8 mouse cellular contexts compared by ENCODE assay signal in genomic region chr12:71014845-71015362, GRCm38 (mm10). TPM values are rescaled to one million over a fixed set of nuclear protein-coding genes. Genes with fewer than 3 reads are reported as not detected.
A peak's percentile ranks its signal among the peaks of the same experiment; 100 is the strongest.
DNase-seq lines count a peak whose midpoint lies in the region; ATAC-seq and TF ChIP-seq lines count a peak whose summit lies in the region.

No protein-coding gene starts in this region.

- H3K9ac ChIP-seq in hindbrain, embryonic 14.5 days: peak overlapping the region; percentile 73
- peak overlapping the region; percentile 86 for H3K9ac ChIP-seq in lung, postnatal 0 days (replicated peaks; ENCODE audit: low read depth)

- no peak; the same call in 1 of the 2 replicates for ATAC-seq in hindbrain, embryonic 14.5 days (ENCODE audit: low FRiP score)
- ATAC-seq in lung, postnatal 0 days: peak; percentile 66

- TF ChIP-seq EP300 in lung, postnatal 0 days (IDR thresholded peaks at IDR 0.05): no peak

- H3K9me3 ChIP-seq in heart, embryonic 10.5 days: no peaks in the 10 kb centered on the region
- H3K9me3 ChIP-seq in hindbrain, embryonic 14.5 days (ENCODE audit: control insufficient read depth, low read length): no peaks in the 10 kb centered on the region
- no peaks in the 10 kb centered on the region for H3K9me3 ChIP-seq in lung, postnatal 0 days (ENCODE audit: low read length)

- no peaks in the 10 kb centered on the region for H3K27me3 ChIP-seq in heart, embryonic 10.5 days (ENCODE audit: insufficient read depth, poor library complexity, severe bottlenecking)
- H3K27me3 ChIP-seq in hindbrain, embryonic 14.5 days (ENCODE audit: control insufficient read depth, insufficient read depth, low read length): no peaks in the 10 kb centered on the region
- no peaks in the 10 kb centered on the region for H3K27me3 ChIP-seq in lung, postnatal 0 days (replicated peaks; ENCODE audit: insufficient read depth, low read length)

- TF ChIP-seq POLR2A in bone marrow macrophage, adult 2 months (IDR thresholded peaks at IDR 0.05; ENCODE audit: borderline replicate concordance, low read depth, low read length): no peak

- peak overlapping the region; percentile 98 for H3K27ac ChIP-seq in heart, embryonic 10.5 days
- peak overlapping the region; percentile 96 for H3K27ac ChIP-seq in bone marrow macrophage, adult 2 months (ENCODE audit: insufficient read depth, low read depth, low read length)
- H3K27ac ChIP-seq in hindbrain, embryonic 14.5 days: peak overlapping the region; percentile 96
- peak overlapping the region; percentile 99 for H3K27ac ChIP-seq in lung, postnatal 0 days (ENCODE audit: low read length)

- peaks cover 31% of the 10 kb centered on the region for H3K36me3 ChIP-seq in heart, embryonic 10.5 days
- peaks cover 39% of the 10 kb centered on the region for H3K36me3 ChIP-seq in hindbrain, embryonic 14.5 days (replicated peaks; ENCODE audit: control insufficient read depth, insufficient read depth)
- peaks cover 8% of the 10 kb centered on the region; the same call in 1 of the 2 replicates for H3K36me3 ChIP-seq in lung, postnatal 0 days (ENCODE audit: insufficient read depth, low read length)

- peak overlapping the region; percentile 72 for H3K4me2 ChIP-seq in hindbrain, embryonic 14.5 days (replicated peaks)
- peak overlapping the region; percentile 63 for H3K4me2 ChIP-seq in lung, postnatal 0 days (replicated peaks; ENCODE audit: low read depth, low read length)

- WGBS in heart, embryonic 10.5 days: under 1% methylated on average over 32 of the region's 32 CpGs
- 1% methylated on average over 31 of the region's 32 CpGs for WGBS in hindbrain, embryonic 14.5 days
- WGBS in lung, postnatal 0 days: under 1% methylated on average over 23 of the region's 32 CpGs

- H3K4me1 ChIP-seq in heart, embryonic 10.5 days: peaks cover 23% of the 10 kb centered on the region; the same call in 1 of the 2 replicates
- peaks cover 12% of the 10 kb centered on the region for H3K4me1 ChIP-seq in bone marrow macrophage, adult 2 months (ENCODE audit: control insufficient read depth, insufficient read depth, low read length)
- H3K4me1 ChIP-seq in hindbrain, embryonic 14.5 days (replicated peaks; ENCODE audit: control insufficient read depth, insufficient read depth, low read length): peaks cover 31% of the 10 kb centered on the region
- H3K4me1 ChIP-seq in lung, postnatal 0 days (ENCODE audit: insufficient read depth, low read depth, low read length): peaks cover 4% of the 10 kb centered on the region

- peak overlapping the region; percentile 98 for H3K4me3 ChIP-seq in heart, embryonic 10.5 days
- H3K4me3 ChIP-seq in bone marrow macrophage, adult 2 months (ENCODE audit: insufficient read depth, low read length): peak overlapping the region; percentile 90
- peak overlapping the region; percentile 79 for H3K4me3 ChIP-seq in hindbrain, embryonic 14.5 days (replicated peaks; ENCODE audit: low read length)
- H3K4me3 ChIP-seq in lung, postnatal 0 days (ENCODE audit: low read depth, low read length): peak overlapping the region; percentile 89

- peak; percentile 77 for DNase-seq in heart, embryonic 10.5 days (ENCODE audit: low spot score)
- DNase-seq in heart, adult 11 months: no peak
- peak; percentile 45 for DNase-seq in 3T3-L1 (ENCODE audit: low read depth, low spot score)
- peak; percentile 36 for DNase-seq in hindbrain, embryonic 14.5 days (ENCODE audit: low spot score)
- peak; percentile 65 for DNase-seq in lung, postnatal 0 days (ENCODE audit: low spot score)
- no peak for DNase-seq in cerebellum, adult 11-12 months
- no peak for DNase-seq in retina, postnatal 1 day

- TF ChIP-seq CTCF in bone marrow macrophage, adult 2 months (IDR thresholded peaks at IDR 0.05; ENCODE audit: low read depth, low read length): 0 out of 2 replicates have a peak, but pooled peaks have one; percentile 9
- TF ChIP-seq CTCF in lung, postnatal 0 days (IDR thresholded peaks at IDR 0.05): no peak

RNA-seq across cellular contexts. Expression of gene Arid4a, which starts 0.9 kb away (rescaled TPM):
- 24.1 and 26.9 TPM in 2 replicates for polyA plus RNA-seq in heart, embryonic 10.5 days (2016; fragmentation: Nextera tagmentation; extraction: Ambion mirVana)
- polyA plus RNA-seq in bone marrow macrophage, adult 2 months (2012; ENCODE audit: insufficient read depth, insufficient read length, missing spikeins): 68.0 and 78.1 TPM in 2 replicates
- 36.9 and 39.1 TPM in 2 replicates for polyA plus RNA-seq in hindbrain, embryonic 14.5 days (2014; fragmentation: Nextera tagmentation; extraction: Ambion mirVana)
- 42.9 and 45.1 TPM in 2 replicates for polyA plus RNA-seq in lung, postnatal 0 days (2015; fragmentation: Nextera tagmentation; extraction: Ambion mirVana)

RNA-seq across cellular contexts. Expression of gene Psma3, which starts 40.5 kb away (rescaled TPM):
- polyA plus RNA-seq in heart, embryonic 10.5 days (2016; fragmentation: Nextera tagmentation; extraction: Ambion mirVana): 513 and 568 TPM in 2 replicates
- polyA plus RNA-seq in bone marrow macrophage, adult 2 months (2012; ENCODE audit: insufficient read depth, insufficient read length, missing spikeins): 153 and 169 TPM in 2 replicates
- 488 and 564 TPM in 2 replicates for polyA plus RNA-seq in hindbrain, embryonic 14.5 days (2014; fragmentation: Nextera tagmentation; extraction: Ambion mirVana)
- 375 and 418 TPM in 2 replicates for polyA plus RNA-seq in lung, postnatal 0 days (2015; fragmentation: Nextera tagmentation; extraction: Ambion mirVana)

Comparison
In these comparisons a context has a peak if more than half of its experiments do, and no peak if none do; other contexts are left out.
1. DNase-seq: peak in heart, embryonic 10.5 days (single experiment), 3T3-L1 (single experiment), hindbrain, embryonic 14.5 days (single experiment) and lung, postnatal 0 days (single experiment); none in heart, adult 11 months (single experiment), cerebellum, adult 11-12 months (single experiment) and retina, postnatal 1 day (single experiment).
2. Peak in every context shown above with its lines, with median percentiles within 50 percentile points of each other: H3K27ac ChIP-seq and H3K4me3 ChIP-seq.